Mouse (Mus musculus) kidney, postnatal 4 days (tissue): ENCODE data around the gene Ick.

Source experiments
- DNase-seq, 2 experiments: peaks; one replicate each; pipeline ENCODE4 v3.0.0; 2021; ENCODE audit warnings: mixed read lengths in 2 of 2

Gene Ick

DNA sequence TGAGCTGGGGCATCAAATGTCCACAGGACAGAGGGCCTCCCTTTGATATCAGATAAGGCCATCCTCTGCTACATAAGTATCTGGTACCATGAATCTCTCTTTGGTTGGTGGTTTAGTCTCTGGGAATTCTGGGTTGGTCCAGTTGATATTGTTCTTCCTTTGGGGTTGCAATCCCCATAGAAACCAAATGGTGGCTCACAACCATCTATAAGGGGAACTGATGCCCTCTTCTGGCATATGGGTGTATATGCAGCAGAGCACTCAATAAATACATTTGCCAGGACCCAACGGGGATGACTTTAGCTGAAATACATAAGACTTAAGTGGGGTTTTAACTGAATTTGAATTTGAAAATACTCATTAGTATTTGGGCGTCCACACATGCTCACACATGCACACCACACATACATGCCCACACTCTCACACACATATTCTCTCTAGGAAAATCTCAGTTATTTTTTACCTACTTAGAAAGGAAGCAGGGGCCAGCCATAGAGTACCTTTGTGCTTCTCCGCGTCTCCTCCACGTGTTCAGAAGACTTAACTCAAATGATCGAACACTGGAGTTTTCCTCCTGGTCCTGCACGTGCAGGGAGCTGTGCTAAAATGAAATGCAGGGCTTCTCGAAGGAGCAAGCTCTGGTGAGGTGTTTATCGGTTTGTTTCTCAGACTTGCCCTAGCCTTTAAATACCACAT lies 85.1 kb downstream of the Ick start:
- DNase-seq: peak; percentile 58 to 74

- no peak for DNase-seq
Measured at GRCm38 (mm10) chr9:78195034-78195433, 86.0 kb downstream of the Ick start.

DNA sequence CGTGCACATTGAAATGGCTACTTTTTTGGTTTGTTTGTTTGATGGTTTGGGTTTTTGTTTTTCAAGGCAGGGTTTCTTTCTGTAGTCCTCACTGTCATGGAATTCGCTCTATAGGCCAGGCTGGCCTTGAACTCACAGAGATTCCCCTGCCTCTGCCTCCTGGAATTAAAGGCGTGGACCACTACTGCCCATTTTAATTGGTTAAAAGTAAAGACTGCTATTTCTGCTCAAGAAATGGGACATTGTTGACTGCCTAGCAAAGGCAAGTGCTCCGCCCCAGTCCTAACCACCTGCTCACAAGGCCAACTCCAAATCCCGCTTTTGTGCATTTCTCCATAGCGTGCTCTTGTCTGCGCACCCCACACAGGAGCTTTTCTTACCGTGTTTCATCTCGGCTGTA lies 88.8 kb downstream of the Ick start:
- no peak for DNase-seq

- DNase-seq: no peak
Measured at GRCm38 (mm10) chr9:78204194-78204593, 95.2 kb downstream of the Ick start.

DNA sequence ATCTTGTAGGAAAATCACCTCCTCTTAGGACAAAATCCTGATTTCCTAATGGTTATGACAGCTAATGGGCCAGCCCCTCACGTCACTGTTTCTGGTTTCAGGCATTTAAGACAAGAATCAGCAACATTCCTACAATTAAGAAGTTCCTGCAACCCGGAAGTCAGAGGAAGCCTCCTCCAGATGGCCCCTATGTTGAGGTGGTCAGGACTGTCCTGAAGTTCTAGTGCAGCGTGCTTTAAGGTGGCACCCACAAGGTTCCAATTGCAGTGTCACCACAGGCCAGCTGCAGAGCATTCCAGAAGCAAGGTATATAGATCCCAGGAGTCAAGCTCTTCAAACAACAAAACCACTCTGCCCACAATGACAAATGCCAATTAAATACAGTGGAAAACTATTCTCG lies 100.0 kb downstream of the Ick start:
- DNase-seq: no peak

- DNase-seq: no peak
Measured at GRCm38 (mm10) chr9:78210079-78210478, 101.1 kb downstream of the Ick start.

DNA sequence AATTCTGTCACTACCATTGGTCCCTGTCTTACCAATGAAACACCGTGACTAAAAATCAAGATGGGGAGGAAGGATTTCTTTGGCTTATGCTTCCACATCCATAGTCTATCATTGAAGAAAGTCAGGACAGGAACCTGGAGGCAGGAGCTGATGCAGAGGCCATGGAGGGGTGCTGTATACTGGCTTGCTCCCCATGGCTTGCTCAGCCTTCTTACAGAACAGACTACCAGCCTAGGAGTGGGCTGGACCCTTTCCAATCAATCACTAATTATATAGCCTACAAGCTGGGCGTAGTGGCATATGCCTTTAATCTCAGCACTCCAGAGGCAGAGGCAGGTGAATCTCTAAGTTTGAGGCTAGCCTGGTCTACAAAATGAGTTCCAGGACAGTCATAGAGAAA lies 101.8 kb downstream of the Ick start:
- DNase-seq: no peak

DNA sequence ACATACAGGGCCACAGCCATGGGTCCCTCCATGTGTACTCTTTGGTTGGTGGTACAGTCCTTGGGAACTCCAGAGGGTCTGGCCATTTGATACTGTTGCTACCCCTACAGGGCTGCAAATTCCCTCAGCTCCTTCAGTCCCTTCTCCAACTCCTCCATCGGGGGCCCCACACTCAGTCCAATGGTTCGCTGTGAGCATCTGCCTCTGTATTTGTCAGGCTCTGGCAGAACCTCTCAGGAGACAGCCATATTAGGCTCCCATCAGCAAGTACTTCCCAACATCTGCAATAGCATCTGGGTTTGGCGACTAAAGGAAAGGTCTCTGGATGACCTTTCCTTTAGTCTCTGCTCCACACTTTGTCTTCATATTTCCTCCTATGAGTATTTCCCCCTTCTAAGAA lies 102.5 kb downstream of the Ick start:
- DNase-seq: no peak

GRCm38 (mm10) chr9:78212341-78213049 lies 103.5 kb downstream of the Ick start:
- DNase-seq: no peak

DNA sequence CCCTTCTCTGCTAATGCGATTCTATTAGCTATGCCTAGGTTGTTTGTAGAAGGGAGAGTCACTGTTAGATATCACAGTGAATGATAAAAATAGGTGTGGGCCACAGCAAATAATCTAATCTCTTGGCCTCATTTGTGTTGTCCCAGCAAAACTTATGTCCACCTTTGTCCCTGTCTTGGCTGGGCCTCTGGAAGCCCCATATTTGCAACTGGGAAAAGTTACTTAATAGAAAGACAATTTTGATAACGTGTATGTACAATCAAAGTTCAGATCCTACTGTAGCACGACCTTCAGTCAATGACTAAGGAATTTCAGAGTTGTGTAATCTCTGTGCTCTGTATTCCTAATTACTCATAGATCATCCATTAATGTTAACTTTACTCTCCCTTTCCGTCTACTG lies 108.1 kb downstream of the Ick start:
- no peak for DNase-seq
